Mouse (Mus musculus) embryonic facial prominence, embryonic 15.5 days (tissue): Measurements from ENCODE around the gene Abcc9. TPM values are rescaled to one million over a fixed set of nuclear protein-coding genes. Genes with fewer than 3 reads are reported as not detected.

Source experiments
- ATAC-seq: fragments of 200-750 bp; cut with Nextera tagmentation; 2 replicates; pipeline ENCODE4 v1.8.0; 2017; ENCODE audit warnings: low read depth, moderate TSS enrichment; ENCODE audit not compliant: insufficient number of reproducible peaks, low FRiP score, low TSS enrichment
- H3K27ac ChIP-seq: fragments of 300-500 bp; sonication (generic); replicated peaks from 2 replicates; pipeline ENCODE4 v1.5.1; 2015; ENCODE audit warnings: mild to moderate bottlenecking, inconsistent platforms
- H3K27me3 ChIP-seq: fragments of 300-500 bp; sonication (generic); 2 replicates; pipeline ENCODE4 v1.6.1; 2015; ENCODE audit warnings: inconsistent platforms
- H3K36me3 ChIP-seq: fragments of 300-500 bp; sonication (generic); 2 replicates; pipeline ENCODE4 v1.6.1; 2015; ENCODE audit warnings: mild to moderate bottlenecking, inconsistent platforms
- H3K4me1 ChIP-seq: fragments of 300-500 bp; sonication (generic); 2 replicates; pipeline ENCODE4 v1.6.1; 2015; ENCODE audit warnings: inconsistent platforms
- H3K4me2 ChIP-seq: fragments of 300-500 bp; sonication (generic); replicated peaks from 2 replicates; pipeline ENCODE4 v1.6.1; 2015; ENCODE audit warnings: mild to moderate bottlenecking, inconsistent platforms
- H3K4me3 ChIP-seq: fragments of 300-500 bp; sonication (generic); replicated peaks from 2 replicates; pipeline ENCODE4 v1.5.1; 2015; ENCODE audit warnings: mild to moderate bottlenecking, inconsistent platforms
- H3K9ac ChIP-seq: fragments of 300-500 bp; sonication (generic); 2 replicates; pipeline ENCODE4 v1.6.1; 2015; ENCODE audit warnings: inconsistent platforms
- H3K9me3 ChIP-seq: fragments of 300-500 bp; sonication (generic); replicated peaks from 2 replicates; pipeline ENCODE4 v1.6.1; 2016; ENCODE audit warnings: inconsistent platforms
- WGBS: fragments of 180-500 bp; shearing (Covaris S2); methylation state at CpG from one replicate; pipeline ENCODE4 v1.1.7; 2015; 5-methylcytosine and 5-hydroxymethylcytosine counted together
- polyA plus RNA-seq: library from polyadenylated mRNA; unstranded; fragments of >200 nt; fragmentation: Nextera tagmentation; extraction: Ambion mirVana; gene quantifications from 2 replicates; pipeline ENCODE4 v1.2.1, GENCODE M21; 2015

Gene Abcc9
- polyA plus RNA-seq, 1 experiment from 2014 or later = 4.9 TPM

DNA sequence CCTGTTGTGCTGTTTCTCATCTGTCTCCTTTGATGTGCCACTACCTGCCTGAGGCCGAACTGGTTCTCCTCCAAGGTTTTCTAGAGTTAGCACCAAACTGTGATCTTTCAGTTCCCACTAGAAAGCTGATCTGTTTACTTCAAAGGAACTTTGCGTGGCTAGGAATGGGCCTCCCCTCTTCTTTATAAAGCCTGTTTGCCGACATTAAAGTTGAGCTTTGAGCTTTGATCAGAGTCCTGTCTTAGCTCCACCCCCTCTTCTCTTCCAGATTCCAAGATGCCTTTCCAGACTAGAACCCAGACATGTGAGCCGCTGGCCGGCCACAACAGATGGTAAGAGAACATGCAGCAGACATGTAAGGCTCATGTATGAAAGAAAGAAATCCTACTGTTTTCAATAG lies 47.6 kb downstream of the Abcc9 start:
- no peaks in the 10 kb centered on the region for H3K9me3 ChIP-seq
- no peaks in the 10 kb centered on the region for H3K4me1 ChIP-seq
- H3K27ac ChIP-seq = no peak overlapping the region
- no peaks in the 10 kb centered on the region for H3K36me3 ChIP-seq
- no peaks in the 10 kb centered on the region for H3K27me3 ChIP-seq
- no peak overlapping the region for H3K9ac ChIP-seq
- no peak overlapping the region for H3K4me2 ChIP-seq
- WGBS = 20% methylated on average over 5 of the region's 5 CpGs
- no peak overlapping the region for H3K4me3 ChIP-seq
- ATAC-seq = no peak

DNA sequence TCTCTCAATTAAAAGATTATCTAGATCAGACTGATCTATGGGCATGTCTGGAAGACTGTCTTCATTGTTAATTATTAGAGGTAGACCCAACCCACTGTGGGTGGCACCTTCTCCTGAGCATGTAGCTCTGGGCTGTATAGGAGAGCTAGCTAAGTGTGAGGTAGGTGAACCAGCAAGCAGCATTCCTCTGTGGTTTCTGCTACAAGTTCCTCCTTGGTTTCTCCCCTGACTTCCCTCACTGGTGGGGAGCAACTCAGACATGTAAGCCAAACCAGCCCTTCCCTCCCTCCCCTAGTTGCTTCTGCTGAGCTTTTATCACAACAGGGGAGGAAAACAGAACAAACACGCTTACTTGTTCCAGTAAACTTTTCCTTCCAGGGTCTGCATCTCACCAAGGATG lies 49.9 kb downstream of the Abcc9 start:
- Histone ChIP-seq H3K4me2 (no peak overlapping the region), H3K4me1 (no peaks in the 10 kb centered on the region), H3K36me3 (no peaks in the 10 kb centered on the region), H3K27me3 (no peaks in the 10 kb centered on the region), H3K9ac (no peak overlapping the region), H3K27ac (no peak overlapping the region), H3K4me3 (no peak overlapping the region), H3K9me3 (no peaks in the 10 kb centered on the region)
- ATAC-seq = no peak
- WGBS = 58% methylated on average over 1 of the region's 1 CpGs

DNA sequence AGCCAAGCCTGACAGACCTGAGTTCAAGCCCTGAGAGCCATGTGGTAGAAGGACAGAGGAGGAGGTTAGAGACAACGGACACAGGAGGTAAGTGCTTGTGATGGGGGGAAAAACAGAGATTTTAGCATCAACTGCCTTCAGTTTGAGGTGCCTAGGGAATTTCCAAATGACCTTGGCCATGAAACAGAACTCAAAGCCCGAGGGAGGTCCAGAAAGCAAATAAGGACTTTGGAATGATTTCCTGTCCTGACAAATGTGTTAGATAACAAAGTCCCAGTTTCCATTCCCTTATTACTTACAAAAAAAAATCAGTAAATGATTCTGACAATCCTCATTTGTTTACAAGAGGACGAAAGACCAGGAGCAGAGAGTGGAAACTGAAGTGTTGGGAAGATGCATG lies 52.8 kb downstream of the Abcc9 start:
- Histone ChIP-seq H3K4me2 (no peak overlapping the region), H3K36me3 (no peaks in the 10 kb centered on the region), H3K27me3 (no peaks in the 10 kb centered on the region), H3K4me3 (no peak overlapping the region), H3K9ac (no peak overlapping the region), H3K9me3 (no peaks in the 10 kb centered on the region), H3K27ac (no peak overlapping the region), H3K4me1 (no peaks in the 10 kb centered on the region)
- WGBS = 67% methylated on average over 3 of the region's 3 CpGs
- no peak for ATAC-seq

DNA sequence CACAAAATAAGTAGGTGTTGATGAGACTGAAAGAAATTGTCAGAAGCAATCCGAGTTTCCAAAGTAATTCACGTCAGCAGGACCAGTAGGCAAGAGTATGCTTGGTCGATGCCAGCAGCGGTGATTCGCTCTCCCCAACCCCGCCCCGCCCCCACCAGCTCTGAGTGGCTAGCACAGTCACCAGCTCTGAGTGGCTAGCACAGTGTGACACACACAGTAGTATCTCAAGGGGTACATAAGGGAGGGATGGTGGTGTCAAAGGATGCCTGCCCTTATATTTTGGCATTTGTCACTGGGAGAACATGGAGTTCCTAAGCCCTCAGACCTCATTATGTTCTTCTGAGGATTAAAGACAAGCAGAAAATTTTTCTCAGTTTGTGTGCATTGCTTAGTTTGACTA lies 56.6 kb downstream of the Abcc9 start:
- Histone ChIP-seq H3K36me3 (no peaks in the 10 kb centered on the region), H3K4me1 (no peaks in the 10 kb centered on the region), H3K4me2 (no peak overlapping the region), H3K9ac (no peak overlapping the region), H3K9me3 (no peaks in the 10 kb centered on the region), H3K4me3 (no peak overlapping the region), H3K27ac (no peak overlapping the region), H3K27me3 (no peaks in the 10 kb centered on the region)
- WGBS = 78% methylated on average over 7 of the region's 7 CpGs
- ATAC-seq = no peak

DNA sequence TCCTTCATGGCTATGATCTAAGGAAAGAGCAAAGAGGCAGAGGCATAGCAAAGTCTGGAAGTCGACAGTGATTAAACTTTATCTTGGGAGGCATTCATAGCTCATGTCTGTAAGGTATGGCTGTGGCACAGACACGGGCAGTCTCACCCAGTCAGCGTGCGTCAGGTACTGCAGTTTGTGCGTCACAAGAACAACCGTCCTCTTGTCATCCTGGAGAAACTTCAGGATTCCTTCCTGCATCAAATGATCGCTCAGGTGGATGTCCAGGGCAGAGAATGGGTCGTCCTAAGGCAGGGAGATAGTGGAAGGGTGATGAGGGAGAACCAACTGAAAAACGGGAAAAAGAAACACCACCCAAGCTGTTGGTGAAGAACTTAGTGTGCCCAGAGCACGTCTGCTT lies 62.8 kb downstream of the Abcc9 start:
- Histone ChIP-seq H3K4me1 (no peaks in the 10 kb centered on the region), H3K27me3 (no peaks in the 10 kb centered on the region), H3K4me2 (no peak overlapping the region), H3K36me3 (no peaks in the 10 kb centered on the region), H3K9me3 (no peaks in the 10 kb centered on the region), H3K4me3 (no peak overlapping the region), H3K9ac (no peak overlapping the region), H3K27ac (no peak overlapping the region)
- WGBS = 82% methylated on average over 10 of the region's 10 CpGs
- ATAC-seq = no peak

DNA sequence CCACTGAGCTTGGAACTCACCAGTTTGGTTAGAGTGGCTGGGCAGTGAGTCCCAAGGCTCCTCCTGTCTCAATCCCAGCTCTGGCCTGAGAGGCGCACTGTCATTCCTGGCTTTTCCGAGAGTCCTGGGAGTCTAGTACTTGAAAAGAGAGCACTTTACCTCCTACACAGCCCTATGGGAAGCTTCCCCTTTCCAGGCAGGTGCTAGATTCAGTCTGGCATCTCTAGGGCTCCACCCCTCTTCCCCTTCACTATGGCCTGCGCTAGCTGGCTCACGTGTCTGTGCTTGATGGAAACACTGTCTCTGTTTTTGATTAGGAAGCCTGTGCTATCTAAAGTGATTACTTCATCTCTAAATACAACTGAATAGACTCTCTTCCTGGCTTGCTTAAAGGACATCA lies 66.5 kb downstream of the Abcc9 start:
- Histone ChIP-seq H3K27me3 (no peaks in the 10 kb centered on the region), H3K4me3 (no peak overlapping the region), H3K4me1 (no peaks in the 10 kb centered on the region), H3K9ac (no peak overlapping the region), H3K27ac (no peak overlapping the region), H3K36me3 (no peaks in the 10 kb centered on the region), H3K4me2 (no peak overlapping the region), H3K9me3 (no peaks in the 10 kb centered on the region)
- ATAC-seq = peak; percentile 60; the same call in 1 of the 2 replicates
- WGBS = 37% methylated on average over 4 of the region's 4 CpGs

DNA sequence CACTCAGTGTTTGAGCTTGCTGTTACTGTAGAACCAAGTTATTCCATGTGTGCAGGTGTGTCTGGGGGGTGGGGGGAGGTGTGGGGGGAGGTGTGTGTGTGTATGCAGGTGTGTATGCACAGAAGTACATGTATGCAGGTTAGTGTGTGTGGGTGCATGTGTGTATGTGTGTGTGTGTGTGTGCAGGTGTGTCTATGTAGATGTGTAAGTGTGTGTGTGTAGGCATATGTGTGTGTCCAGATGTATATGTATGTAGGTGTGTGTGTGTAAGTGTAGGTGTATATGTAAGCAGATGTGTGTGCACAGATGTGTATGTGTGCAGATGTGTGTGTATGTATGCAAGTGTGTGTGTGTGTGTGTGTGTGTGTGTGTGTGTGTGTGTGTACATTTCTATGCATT lies 66.9 kb downstream of the Abcc9 start:
- Histone ChIP-seq H3K4me2 (no peak overlapping the region), H3K4me1 (no peaks in the 10 kb centered on the region), H3K36me3 (no peaks in the 10 kb centered on the region), H3K27me3 (no peaks in the 10 kb centered on the region), H3K9ac (no peak overlapping the region), H3K27ac (no peak overlapping the region), H3K9me3 (no peaks in the 10 kb centered on the region), H3K4me3 (no peak overlapping the region)
- ATAC-seq = no peak

DNA sequence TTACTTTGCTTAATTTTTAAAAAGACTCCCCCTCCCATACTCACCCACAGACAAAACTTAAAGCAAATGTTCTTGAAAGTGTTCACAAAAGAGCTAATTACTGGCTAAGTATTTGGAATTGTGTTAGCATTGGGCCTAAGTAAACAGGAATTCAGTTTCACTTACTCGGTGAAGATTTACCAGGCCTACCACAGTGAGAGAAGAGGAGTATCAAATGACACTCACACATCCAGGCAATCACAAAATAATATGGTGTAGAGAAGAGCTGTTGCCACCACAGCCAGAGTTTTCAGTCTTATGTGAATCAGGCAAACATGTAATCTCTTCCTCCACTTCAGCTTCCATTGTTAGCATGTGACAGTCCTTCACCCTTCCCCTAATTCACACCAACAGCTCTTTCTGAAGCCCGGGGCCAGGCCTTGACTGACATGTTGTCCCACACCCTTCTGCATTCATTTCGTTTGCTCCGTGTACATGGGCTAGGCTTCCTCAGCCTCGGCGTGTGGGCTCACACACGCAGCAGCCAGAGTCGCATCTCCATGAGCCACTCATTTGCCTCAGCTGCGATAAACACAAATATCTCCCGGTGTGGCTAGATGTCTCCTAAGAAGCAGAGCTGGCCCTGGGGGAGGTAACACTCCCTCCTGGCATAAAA lies 67.5 kb downstream of the Abcc9 start:
- ATAC-seq = 0 out of 2 replicates have a peak, but pooled peaks have one; percentile 60
- H3K4me3 ChIP-seq = no peak overlapping the region
- H3K4me1 ChIP-seq = no peaks in the 10 kb centered on the region
- no peak overlapping the region for H3K4me2 ChIP-seq
- H3K27me3 ChIP-seq = no peaks in the 10 kb centered on the region
- no peaks in the 10 kb centered on the region for H3K36me3 ChIP-seq
- H3K9me3 ChIP-seq = no peaks in the 10 kb centered on the region
- no peak overlapping the region for H3K9ac ChIP-seq
- 50% methylated on average over 10 of the region's 10 CpGs for WGBS
- H3K27ac ChIP-seq = no peak overlapping the region

DNA sequence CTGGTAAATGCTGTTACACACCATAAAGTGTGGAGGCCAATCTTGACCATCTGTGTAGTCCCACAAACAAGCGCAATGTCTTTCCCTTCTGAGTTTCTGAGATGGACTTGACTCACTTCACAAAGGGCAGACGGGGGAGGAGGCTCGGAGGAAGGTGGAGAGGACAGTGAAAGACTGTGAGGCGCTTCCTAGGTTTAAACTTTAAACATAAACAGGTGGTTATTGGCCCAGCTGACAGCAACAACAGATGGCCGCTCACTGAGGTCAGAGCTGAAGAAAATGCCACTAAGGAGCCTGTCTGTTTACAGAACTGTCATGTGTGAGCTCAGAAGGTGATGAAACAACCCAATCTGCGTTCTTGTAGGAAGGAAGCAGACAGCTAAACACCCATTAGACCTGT lies 78.8 kb downstream of the Abcc9 start:
- H3K9ac ChIP-seq = no peak overlapping the region
- H3K4me1 ChIP-seq = no peaks in the 10 kb centered on the region
- H3K9me3 ChIP-seq = no peaks in the 10 kb centered on the region
- H3K27ac ChIP-seq = no peak overlapping the region
- no peak for ATAC-seq
- no peaks in the 10 kb centered on the region for H3K27me3 ChIP-seq
- WGBS = 68% methylated on average over 6 of the region's 6 CpGs
- H3K4me3 ChIP-seq = no peak overlapping the region
- H3K4me2 ChIP-seq = no peak overlapping the region
- H3K36me3 ChIP-seq = no peaks in the 10 kb centered on the region

DNA sequence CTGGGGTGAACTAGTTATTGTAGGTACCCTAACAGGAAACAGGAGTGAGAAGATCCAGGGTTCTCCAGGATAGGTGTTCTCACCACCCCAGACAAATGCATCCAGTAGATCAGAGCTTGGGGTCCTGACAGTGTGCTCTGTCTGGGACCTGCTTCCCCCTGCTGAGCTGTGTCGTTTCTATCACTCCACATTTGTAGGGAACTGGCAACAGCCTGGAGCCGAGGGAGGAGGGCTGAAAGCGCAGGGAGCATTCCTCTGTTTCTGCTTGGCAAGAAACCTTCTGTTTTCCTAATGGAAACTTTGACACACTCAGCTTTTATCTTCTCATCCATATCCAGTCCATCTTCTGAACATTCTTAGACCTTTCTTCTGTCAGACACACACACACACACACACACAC lies 85.5 kb downstream of the Abcc9 start:
- Histone ChIP-seq H3K27ac (no peak overlapping the region), H3K4me1 (no peaks in the 10 kb centered on the region), H3K36me3 (no peaks in the 10 kb centered on the region), H3K27me3 (no peaks in the 10 kb centered on the region), H3K4me3 (no peak overlapping the region), H3K9ac (no peak overlapping the region), H3K9me3 (no peaks in the 10 kb centered on the region), H3K4me2 (no peak overlapping the region)
- ATAC-seq = no peak
- 22% methylated on average over 3 of the region's 3 CpGs for WGBS

DNA sequence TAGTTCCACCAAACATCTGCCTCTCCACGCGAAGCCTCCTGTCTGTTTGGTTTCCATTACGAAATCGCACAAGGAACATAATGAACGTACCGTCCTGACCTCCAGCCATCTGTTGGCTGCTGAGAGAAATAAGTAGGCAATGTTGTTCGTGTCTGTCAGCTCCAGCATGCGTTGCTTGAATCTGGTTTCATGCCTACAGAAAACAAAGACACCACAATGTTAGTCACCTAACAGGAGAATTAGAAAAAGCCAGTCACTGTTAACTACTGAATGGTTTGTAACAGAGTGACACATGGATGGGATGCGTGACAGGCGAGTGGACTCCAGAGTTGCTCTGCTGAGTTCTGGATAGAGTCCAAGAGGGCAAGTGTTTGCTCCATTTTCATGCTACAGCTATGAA lies 87.8 kb downstream of the Abcc9 start:
- H3K4me2 ChIP-seq = no peak overlapping the region
- no peaks in the 10 kb centered on the region for H3K4me1 ChIP-seq
- WGBS = 59% methylated on average over 10 of the region's 10 CpGs
- H3K4me3 ChIP-seq = no peak overlapping the region
- H3K9me3 ChIP-seq = no peaks in the 10 kb centered on the region
- no peaks in the 10 kb centered on the region for H3K36me3 ChIP-seq
- H3K9ac ChIP-seq = no peak overlapping the region
- no peak overlapping the region for H3K27ac ChIP-seq
- no peak for ATAC-seq
- H3K27me3 ChIP-seq = no peaks in the 10 kb centered on the region

DNA sequence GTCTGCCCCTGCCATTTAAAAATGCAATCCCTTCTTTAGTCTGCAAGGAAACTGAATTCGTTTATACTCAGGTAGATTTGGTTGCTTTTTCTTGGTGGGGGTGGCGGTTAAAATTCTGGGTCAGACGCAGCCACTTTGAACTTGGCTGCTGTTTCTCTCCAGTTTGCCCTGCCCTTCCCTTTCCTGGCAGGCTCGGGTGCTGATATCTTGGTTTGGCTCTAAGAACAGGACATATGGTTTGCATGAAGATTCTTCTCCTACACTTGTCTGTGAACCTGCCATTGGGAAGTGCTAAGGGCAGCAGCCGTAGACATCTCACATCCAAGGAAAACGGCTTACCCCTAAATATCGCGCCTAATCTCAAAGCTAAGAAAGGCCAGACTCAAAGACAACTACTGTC lies 89.7 kb downstream of the Abcc9 start:
- no peak overlapping the region for H3K4me2 ChIP-seq
- no peak overlapping the region for H3K4me3 ChIP-seq
- WGBS = 70% methylated on average over 8 of the region's 8 CpGs

More for the DNA sequence above, 89.7 kb downstream of the Abcc9 start:
- ATAC-seq = no peak
- no peak overlapping the region for H3K27ac ChIP-seq
- H3K9me3 ChIP-seq = no peaks in the 10 kb centered on the region
- no peaks in the 10 kb centered on the region for H3K4me1 ChIP-seq
- no peaks in the 10 kb centered on the region for H3K36me3 ChIP-seq
- H3K27me3 ChIP-seq = no peaks in the 10 kb centered on the region
- no peak overlapping the region for H3K9ac ChIP-seq
